Mouse (Mus musculus) kidney, adult 2 months (tissue): ENCODE data around the gene Exoc3l.

Experiments used
- CTCF ChIP-seq: fragments of 200-500 bp; conservative IDR thresholded peaks from 2 replicates; pipeline ENCODE4 v1.5.1; 2011; ENCODE audit warnings: low read depth, mild to moderate bottlenecking, control low read depth, low read length, moderate library complexity, mixed read lengths; ENCODE audit not compliant: insufficient read depth, insufficient read length
- POLR2A ChIP-seq: fragments of 200-500 bp; IDR thresholded peaks from one replicate; pipeline ENCODE4 v1.6.1; 2011; ENCODE audit warnings: low read depth, low read length, control low read depth

DNA sequence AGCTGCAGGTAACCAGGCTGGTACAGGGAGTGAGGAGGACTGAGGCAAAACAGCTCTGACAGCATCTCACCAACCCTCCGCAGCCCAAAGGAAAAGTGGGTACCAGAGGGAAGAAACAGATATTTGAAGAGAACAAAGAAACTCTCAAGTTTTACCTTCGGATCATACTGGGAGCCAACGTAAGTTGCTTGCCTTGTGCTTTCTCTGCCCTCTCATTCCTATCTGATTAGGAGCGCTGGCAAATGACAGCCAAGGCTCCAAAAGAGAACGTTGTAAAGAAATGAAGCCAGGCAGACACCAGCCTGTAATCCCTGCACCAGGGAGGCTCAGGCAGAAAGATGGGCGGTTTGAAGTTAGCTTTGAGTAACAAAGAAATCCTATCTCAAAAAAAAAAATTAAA is 31.1 kb upstream of the Exoc3l start:
- no peak for TF ChIP-seq CTCF
- no peak for TF ChIP-seq POLR2A
